Mouse (Mus musculus): ENCODE data around the gene Spout1. TPM values are rescaled to one million over a fixed set of nuclear protein-coding genes. Genes with fewer than 3 reads are reported as not detected.

Spout1 gene
- polyA plus RNA-seq, 1 experiment from 2014 or later, result 79.7 TPM

Other genes with a start within 250 kb of the Spout1 start
- gene Gle1, start 243.0 kb downstream of the Spout1 start, polyA plus RNA-seq (2014; fragmentation: Nextera tagmentation; extraction: Ambion mirVana), result 68.0 and 69.8 TPM in 2 replicates
- 135 and 147 TPM in 2 replicates for gene Sptan1, start 212.9 kb downstream of the Spout1 start, polyA plus RNA-seq (2014; fragmentation: Nextera tagmentation; extraction: Ambion mirVana)
- 35.9 and 39.6 TPM in 2 replicates for gene Wdr34, start 129.6 kb downstream of the Spout1 start, polyA plus RNA-seq (2014; fragmentation: Nextera tagmentation; extraction: Ambion mirVana)
- 817 and 824 TPM in 2 replicates for gene Set, start 121.1 kb downstream of the Spout1 start, polyA plus RNA-seq (2014; fragmentation: Nextera tagmentation; extraction: Ambion mirVana)
- 10.5 and 12.1 TPM in 2 replicates for gene Pkn3, start 100.8 kb downstream of the Spout1 start, polyA plus RNA-seq (2014; fragmentation: Nextera tagmentation; extraction: Ambion mirVana)
- gene Zdhhc12, start 84.8 kb downstream of the Spout1 start, polyA plus RNA-seq (2014; fragmentation: Nextera tagmentation; extraction: Ambion mirVana), result 27.1 and 35.4 TPM in 2 replicates
- 8.0 and 8.1 TPM in 2 replicates for gene Zer1, start 53.9 kb downstream of the Spout1 start, polyA plus RNA-seq (2014; fragmentation: Nextera tagmentation; extraction: Ambion mirVana)
- gene Tbc1d13, start 44.7 kb downstream of the Spout1 start, polyA plus RNA-seq (2014; fragmentation: Nextera tagmentation; extraction: Ambion mirVana), result 11.6 and 15.2 TPM in 2 replicates
- 14.4 and 16.4 TPM in 2 replicates for gene Endog, start 7.0 kb downstream of the Spout1 start, polyA plus RNA-seq (2014; fragmentation: Nextera tagmentation; extraction: Ambion mirVana)
- gene Kyat1, start 27.4 kb upstream of the Spout1 start, polyA plus RNA-seq (2014; fragmentation: Nextera tagmentation; extraction: Ambion mirVana), result 8.4 and 9.6 TPM in 2 replicates
- 50.7 and 54.5 TPM in 2 replicates for gene Lrrc8a, start 59.3 kb upstream of the Spout1 start, polyA plus RNA-seq (2014; fragmentation: Nextera tagmentation; extraction: Ambion mirVana)
- gene Gm28035, start 62.1 kb upstream of the Spout1 start, polyA plus RNA-seq (2014; fragmentation: Nextera tagmentation; extraction: Ambion mirVana), result 0.20 and 0.28 TPM in 2 replicates
- gene Phyhd1, start 87.7 kb upstream of the Spout1 start, polyA plus RNA-seq (2014; fragmentation: Nextera tagmentation; extraction: Ambion mirVana), result 3.8 and 3.9 TPM in 2 replicates
- not detected in 2 replicates for gene Gm28038, start 102.6 kb upstream of the Spout1 start, polyA plus RNA-seq (2014; fragmentation: Nextera tagmentation; extraction: Ambion mirVana)
- gene Dolk, start 107.9 kb upstream of the Spout1 start, polyA plus RNA-seq (2014; fragmentation: Nextera tagmentation; extraction: Ambion mirVana), result 26.2 and 26.3 TPM in 2 replicates
- gene Nup188, start 107.9 kb upstream of the Spout1 start, polyA plus RNA-seq (2014; fragmentation: Nextera tagmentation; extraction: Ambion mirVana), result 65.8 and 67.0 TPM in 2 replicates
- 69.4 and 72.9 TPM in 2 replicates for gene Sh3glb2, start 180.9 kb upstream of the Spout1 start, polyA plus RNA-seq (2014; fragmentation: Nextera tagmentation; extraction: Ambion mirVana)
- gene Miga2, start 185.8 kb upstream of the Spout1 start, polyA plus RNA-seq (2014; fragmentation: Nextera tagmentation; extraction: Ambion mirVana), result 26.3 and 26.6 TPM in 2 replicates
- gene Dolpp1, start 213.8 kb upstream of the Spout1 start, polyA plus RNA-seq (2014; fragmentation: Nextera tagmentation; extraction: Ambion mirVana), result 47.9 and 53.6 TPM in 2 replicates
- gene Crat, start 237.4 kb upstream of the Spout1 start, polyA plus RNA-seq (2014; fragmentation: Nextera tagmentation; extraction: Ambion mirVana), result 25.8 and 30.0 TPM in 2 replicates
- 90.0 and 94.5 TPM in 2 replicates for gene Ptpa, start 237.6 kb upstream of the Spout1 start, polyA plus RNA-seq (2014; fragmentation: Nextera tagmentation; extraction: Ambion mirVana)